Mouse (Mus musculus) heart, postnatal 14 days (tissue): ENCODE results near the gene Fat3. TPM values are rescaled to one million over a fixed set of nuclear protein-coding genes. Genes with fewer than 3 reads are reported as not detected.

ENCODE experiments used
- DNase-seq, 2 experiments: peaks; one replicate each; pipeline ENCODE4 v3.0.0; 2021 to 2022
- intact Hi-C: fragments of 180-260 bp; cut with DNase I; formaldehyde crosslinking; loops from one replicate; pipeline ENCODE4 v1.15.1; 2025
- total RNA-seq, 2 experiments: library from RNA; stranded (reverse); gene quantifications; 2 replicates each; pipeline ENCODE4 v1.2.3; 2021

Gene Fat3
- total RNA-seq, 2 experiments from 2014 or later = 0.57 to 0.88 TPM

DNA sequence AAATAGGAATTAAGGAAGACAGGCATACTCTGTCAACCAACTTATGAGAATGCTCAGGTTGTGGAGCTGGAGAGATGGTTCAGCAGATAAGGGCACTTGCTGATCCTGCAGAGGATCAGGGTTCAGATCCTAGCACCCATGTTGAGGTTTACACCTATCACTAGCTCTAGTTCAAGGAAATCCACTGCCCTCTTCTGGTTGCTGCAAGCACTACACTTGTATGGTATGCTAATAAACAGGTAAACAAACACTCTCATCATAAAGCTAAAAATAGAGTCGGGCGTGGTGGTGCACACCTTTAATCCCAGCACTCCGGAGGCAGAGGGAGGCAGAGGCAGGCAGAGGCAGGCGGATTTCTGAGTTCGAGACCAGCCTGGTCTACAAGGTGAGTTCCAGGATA, 341.7 kb downstream of the Fat3 start:
- DNase-seq = no peak
- intact Hi-C loops = no loop called here

DNA sequence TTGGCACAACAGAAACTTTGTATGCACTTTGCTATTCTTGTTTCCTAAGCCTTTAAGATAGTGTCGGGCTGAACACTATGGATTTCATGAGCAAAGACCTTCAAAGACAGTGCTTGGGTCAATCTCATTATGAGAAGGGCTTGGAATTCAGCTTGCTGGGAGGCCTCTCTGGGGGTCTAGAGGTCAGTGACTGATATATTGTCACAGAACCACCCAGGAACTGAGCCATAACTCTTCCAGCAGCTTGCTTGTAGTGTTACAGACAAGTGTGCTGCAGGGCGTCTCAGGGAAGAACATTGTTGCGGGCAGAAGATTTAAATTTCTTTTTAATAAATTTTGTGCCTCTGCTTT, 347.5 kb downstream of the Fat3 start:
- DNase-seq = no peak
- intact Hi-C loops = no loop called here

DNA sequence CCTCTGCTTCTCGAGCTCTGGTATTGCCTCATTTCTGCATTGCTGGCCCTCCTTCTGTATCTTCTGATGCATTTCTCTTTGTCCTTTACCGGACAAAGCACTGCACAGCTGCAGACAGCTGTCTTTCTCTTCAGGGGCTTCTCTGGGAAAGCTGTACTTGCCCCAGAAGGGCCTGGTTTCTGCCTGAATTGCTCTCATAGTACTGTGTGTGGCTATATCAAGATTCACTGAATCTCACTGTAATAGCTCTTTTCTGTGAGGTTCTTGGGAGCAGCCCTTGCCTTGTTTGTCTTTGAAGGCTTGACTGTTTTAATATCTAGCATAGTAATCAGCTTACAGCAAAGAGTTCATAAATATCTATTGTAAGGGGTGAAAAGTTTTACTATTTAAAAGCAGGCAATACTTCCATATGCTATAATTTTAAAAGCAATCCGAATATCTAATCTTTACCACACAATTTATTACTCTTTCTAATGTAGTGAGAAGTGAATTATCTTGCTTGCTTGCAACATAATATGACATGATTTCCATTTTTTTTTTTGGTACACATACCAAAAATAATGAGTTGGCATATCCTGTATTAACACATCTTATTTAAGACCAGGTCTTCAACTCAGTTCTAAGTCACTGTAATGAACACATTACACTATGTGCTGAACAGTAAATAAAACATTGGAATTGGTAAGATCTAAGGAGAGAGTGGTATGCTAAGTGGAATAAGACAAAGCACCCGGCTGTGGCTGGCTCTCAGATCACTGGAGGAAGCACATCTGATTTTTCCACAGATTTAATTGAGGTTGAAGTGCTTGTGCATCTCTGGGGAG, 348.1 kb downstream of the Fat3 start:
- intact Hi-C loops = no loop called here
- peak; percentile 42 to 55 for DNase-seq

DNA sequence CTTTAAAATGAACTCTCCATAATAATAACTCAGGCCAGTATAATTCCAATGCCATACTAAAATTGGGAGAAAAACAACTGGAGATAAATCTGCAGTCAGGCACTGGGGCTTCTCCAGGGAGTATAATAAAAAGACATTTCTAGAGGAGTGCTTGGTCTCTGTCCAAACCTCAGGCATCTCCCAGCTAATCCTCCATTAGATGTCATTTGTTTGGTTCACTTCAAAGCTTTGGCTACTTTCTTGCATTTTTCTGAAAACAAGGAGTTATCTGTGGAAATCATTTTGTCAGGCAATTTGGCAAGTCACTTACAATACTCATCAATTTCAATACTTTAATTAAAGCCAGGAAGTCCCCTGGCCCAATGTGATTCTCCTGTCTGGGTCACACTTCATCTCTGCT, 351.0 kb downstream of the Fat3 start:
- intact Hi-C loops = no loop called here

DNA sequence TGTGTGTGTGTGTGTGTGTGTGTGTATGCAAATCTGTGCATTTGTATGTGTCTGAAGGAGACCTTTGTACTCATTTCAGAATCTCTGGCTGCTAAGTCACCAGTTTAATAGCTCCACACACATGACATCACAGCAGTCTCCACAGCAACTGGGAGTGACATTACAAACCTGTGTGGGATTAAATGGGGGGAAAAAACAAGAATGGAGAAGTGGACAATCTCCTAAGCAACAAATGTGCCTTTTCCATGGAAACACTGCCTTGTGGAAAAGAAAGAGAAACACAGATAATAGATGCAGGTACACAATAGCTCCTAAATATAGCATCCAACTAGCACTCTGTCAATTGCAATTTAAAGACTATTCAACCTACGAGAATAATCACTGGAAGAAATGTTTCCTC, 353.4 kb downstream of the Fat3 start:
- no peak for DNase-seq
- intact Hi-C loops = no loop called here

More for the DNA sequence above, 351.0 kb downstream of the Fat3 start:
- DNase-seq = no peak

DNA sequence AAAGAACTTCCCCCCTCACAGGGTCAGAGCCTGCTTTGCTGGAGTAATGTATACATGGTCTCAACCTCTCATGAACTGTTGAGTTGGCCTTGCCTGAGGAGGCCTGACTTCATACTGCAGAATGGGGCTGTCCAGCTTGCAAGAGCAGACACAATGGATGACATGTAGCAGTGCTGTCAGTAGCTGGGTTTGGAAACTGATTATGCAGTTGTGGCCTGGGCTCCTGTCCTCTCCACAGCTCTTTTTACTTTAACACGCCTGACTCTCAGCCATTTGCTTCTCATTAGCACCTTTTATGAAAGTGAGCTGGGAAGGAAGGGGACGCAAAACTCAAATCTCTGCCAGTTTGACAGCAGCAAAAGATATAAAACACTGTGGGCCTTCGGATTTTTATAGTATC, 356.4 kb downstream of the Fat3 start:
- DNase-seq = no peak
- intact Hi-C loops = no loop called here

DNA sequence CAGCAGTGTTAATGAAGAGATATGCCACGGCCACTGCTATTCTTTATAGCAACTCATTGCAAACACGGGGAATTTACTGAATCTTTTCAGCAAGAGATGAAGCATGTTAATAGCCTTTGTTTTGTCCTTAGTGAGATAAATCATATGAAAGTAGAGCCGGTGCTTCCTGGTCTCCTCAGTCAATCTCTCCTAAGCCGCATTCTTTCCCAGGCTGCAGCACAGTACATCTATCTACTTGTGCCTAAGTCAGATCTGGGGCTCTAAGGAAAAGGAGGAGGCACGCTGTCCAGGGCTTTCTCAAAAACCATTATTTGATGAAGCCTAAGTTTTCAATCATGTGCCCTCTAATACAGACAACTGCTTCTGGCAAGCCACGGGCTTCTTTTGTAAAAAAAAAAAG, 361.8 kb downstream of the Fat3 start:
- no peak for DNase-seq
- intact Hi-C loops = no loop called here

DNA sequence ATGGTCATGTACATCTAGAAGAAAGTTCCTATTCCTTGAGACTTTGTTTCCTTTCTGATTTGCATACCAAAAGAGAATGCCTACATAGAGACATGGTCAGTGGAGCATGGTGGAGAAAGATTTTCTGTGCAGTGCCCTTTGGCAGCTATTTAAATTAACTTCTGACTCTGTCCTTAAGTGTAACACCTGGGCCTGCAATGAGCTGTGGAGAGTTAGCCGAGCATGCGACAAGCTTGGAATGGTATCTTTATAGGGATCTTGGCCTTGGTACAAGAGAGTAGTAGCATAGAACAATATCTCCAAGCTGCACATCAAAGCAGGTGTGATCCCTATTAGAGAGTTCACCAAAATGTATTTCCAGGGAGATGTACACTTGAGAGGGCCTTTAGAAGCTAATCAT, 368.0 kb downstream of the Fat3 start:
- no peak for DNase-seq
- intact Hi-C loops = no loop called here

DNA sequence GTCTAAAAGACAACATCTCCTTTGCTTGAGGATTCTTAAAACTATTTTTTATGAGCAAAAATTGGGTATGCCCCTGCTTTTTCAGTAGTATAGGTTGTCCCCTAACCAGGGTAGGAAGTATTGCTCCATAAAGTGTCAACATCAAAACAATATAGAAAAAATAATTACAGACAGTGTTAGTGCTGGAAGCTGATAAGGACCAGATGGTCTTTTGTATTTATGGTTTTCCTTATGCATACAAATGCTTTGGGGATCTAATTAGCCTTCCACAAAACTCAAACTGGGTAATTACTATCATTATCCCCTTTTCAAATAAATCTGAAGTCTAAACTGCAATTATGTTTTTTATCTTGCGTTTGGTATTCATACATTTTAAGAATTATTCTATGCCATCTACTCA, 368.5 kb downstream of the Fat3 start:
- no peak for DNase-seq
- intact Hi-C loops = no loop called here

DNA sequence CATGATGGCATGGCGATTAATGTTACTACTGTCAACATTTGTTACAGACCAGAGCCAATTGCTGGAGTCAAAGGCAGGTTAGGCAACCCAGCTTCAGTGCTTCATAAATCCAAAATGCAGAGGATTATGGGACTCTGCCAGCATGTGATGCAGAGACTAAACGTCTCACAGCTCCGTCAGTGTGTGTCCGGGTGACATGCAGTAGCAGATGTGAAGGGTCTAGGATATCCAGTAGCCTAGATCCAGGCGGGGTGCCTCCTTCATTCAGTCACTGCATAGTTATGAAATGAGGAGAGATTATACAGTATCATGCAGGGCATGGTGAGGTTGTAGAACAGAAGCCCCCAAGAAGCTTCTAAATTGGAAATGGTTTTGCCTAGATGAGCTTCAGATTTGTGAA, 379.3 kb downstream of the Fat3 start:
- no peak for DNase-seq

DNA sequence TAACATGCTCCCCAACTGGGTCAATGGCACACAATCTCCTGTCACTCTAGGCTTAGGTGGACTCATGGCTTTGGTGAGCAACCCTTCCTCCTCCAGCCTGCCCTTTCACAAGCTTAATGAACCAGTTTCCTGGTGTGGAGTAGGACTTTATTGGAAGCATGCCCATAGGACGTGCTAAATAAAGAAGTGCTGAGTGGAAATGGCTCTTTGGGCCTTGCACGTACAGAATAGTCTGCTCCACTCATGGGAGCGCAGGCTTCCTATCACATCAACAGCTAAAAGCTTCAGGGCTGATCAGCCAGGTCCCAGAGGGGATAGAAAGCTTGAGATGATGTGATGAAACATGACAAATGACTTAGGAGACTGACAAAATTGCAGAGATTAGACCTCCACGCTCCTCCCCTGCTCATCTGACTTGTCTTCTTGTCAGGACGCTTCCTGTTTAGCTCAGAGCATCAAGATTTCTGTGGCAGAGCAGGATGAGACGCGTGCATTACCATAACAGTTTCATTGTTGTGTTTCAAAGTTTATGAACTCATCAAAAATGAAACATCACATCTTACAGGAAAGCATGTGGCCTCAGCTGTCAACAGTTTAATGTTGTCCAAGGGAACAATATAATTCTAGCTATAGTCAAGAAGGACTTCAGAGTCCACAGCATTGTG, 386.1 kb downstream of the Fat3 start:
- intact Hi-C loops = loop anchor here (5.0 kb wide), 1 partner anchor 88 kb away; no protein-coding TSS in a partner anchor
- DNase-seq = peak; percentile 10 to 41

More for the DNA sequence above, 379.3 kb downstream of the Fat3 start:
- intact Hi-C loops = no loop called here

DNA sequence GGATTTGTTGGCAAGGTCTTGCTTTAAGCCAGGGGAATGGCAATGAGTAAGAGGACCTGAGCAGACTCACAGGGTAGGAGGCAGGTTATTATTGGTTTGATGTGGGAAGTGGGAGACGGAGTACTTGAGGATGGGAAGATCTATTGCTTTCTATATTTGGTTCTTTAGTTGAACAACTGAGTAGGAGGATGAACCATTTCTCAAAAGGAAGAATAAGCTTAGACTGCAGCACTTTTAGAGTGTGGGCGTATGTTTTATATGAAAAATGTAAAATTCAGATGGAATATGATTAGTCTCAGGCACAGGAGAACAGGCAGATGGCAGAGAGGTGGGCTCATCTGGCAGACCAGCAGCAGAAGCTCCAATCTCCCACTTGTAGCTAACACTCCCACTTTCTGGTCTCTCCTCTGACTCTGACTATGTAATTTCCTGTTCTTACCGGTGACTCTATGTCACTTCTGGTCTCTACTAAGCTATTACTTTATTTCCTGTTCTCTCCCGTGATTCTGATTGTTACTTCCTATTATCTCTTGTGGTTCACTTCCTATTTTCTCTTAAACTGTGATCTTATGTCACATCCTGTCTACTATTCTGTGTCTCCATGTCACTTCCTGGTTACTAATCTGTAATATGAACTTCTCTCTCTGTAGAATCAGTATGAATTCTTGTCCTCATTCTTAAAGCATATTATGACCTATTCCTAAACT, 387.0 kb downstream of the Fat3 start:
- intact Hi-C loops = no loop called here
- no peak for DNase-seq

DNA sequence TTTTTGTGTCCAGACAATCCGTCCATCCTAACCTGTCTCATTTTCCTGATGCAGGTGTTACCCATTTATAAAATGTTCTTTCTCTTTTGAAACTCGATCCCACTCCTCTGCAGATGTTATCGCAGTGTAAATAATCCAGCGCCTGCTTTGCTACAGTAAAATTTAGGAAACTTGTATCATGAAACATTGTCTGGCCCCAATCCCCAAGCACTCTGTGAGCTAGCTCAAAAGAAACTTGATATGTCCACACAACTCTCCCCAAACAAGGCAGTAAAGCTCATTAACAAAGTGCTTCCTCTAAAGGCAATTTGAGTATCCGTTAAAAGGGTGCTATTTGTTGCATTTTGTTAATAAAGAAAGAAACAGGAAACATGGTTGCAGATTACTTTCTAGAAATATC, 393.2 kb downstream of the Fat3 start:
- intact Hi-C loops = no loop called here

DNA sequence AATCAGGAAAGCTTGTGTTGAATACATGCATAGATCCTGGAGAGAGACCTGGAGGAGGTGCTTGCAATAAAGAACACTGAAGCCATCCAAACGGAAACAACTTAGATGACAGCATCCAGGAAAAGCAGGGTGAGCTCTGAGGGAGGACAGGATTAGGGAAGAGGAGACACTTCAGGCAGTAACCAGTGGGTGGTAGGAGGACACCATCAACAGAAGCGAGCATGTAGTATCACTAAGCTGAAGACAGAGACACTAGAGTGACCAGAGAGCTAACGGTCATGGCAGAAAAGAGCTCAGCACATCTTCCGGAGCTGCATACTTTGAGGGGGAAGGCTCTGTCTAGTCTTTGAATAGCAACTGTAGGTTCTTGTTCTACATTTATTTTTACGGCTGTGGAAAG, 393.7 kb downstream of the Fat3 start:
- intact Hi-C loops = no loop called here
- no peak for DNase-seq

More for the DNA sequence above, 393.2 kb downstream of the Fat3 start:
- no peak for DNase-seq

DNA sequence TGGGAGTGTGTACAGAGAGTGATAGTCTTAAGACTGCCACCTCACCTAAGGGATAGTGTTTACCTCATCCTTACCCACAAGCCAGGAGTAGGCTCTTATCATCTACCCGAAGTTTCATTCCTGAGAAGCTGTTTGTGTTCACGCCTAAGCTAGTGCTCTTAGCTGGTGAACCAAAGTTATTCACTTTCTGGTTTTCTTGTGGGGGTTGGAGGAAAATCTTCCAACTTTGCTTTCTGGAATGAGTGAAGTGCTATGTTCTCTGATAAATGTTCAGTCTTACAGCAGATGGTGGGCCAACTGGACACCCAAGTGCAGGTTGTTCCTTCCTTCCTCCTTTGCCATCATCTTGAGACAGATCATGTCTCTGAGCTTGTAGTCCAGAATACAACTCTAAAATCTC, 402.5 kb downstream of the Fat3 start:
- intact Hi-C loops = no loop called here
- DNase-seq = no peak

DNA sequence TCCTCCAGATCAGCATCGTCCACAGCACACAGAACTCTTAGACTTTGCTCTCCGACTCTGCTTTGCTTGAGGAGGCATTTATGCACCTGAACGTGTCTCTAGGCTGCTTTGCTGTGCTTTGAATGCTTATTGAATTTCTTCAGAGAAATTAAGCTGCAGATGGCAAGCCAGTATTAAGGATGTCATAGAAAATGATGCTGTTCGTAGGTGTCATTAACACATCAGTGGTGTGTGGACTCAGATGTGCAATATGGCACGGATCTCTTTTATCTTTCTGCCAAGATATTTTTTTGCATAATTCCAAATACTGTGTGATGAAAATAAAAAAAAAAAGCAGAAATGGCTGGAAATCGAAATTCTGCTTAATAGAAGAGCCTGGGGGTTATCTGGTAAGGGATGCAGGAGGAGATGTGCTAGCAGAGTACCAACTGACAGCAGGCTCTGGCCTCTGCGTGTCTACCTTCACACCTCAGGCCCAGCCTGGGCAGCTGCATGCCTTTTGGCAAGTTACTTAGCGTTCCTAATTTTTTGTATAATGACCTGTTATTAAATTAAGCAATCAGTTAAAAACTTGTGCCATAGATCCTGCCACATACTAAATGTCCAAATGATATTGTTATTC, 407.9 kb downstream of the Fat3 start:
- intact Hi-C loops = no loop called here
- DNase-seq = no peak

DNA sequence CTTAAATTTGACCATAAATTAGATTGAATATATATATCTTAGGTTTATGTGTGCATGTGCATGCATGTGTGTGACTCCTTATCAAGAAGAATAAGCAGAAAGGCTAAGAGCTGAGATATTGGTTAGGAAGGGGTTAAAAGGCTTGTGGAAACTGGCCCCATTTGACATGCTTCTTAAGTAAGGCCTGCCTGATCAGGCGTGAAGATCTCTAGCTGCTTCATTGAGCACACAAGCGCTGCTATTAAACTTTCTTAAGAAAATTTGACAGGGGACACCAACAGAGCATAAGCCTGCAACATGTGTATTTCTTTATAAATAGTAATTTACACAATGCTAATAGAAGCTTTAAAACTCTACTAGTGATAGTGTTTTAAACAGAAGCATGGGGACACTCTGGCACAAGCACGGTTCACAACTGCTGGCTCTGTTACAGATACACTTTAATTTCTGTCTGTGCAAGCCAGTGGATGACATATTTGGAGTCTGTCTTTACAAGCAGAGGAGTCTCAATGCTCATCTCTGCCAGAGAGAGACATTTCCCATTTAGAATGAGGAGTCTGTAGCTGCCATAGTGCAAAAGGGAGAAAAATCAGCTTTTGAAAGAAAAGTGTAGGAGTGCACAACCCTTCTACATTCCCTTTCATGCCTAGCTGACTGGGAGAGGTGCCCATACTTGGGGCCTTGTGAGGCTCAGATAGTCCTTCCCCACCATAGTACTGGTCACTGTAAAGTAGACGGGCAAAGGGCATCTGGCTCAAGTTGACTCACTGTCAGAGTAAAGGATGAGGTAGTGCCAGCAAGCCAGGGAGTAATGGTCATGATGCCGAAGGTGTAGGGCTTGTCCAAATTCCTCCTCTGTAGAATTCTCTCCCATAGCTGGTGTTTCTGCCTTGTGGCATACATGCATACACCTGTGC, 408.8 kb downstream of the Fat3 start:
- DNase-seq = no peak
- intact Hi-C loops = no loop called here

DNA sequence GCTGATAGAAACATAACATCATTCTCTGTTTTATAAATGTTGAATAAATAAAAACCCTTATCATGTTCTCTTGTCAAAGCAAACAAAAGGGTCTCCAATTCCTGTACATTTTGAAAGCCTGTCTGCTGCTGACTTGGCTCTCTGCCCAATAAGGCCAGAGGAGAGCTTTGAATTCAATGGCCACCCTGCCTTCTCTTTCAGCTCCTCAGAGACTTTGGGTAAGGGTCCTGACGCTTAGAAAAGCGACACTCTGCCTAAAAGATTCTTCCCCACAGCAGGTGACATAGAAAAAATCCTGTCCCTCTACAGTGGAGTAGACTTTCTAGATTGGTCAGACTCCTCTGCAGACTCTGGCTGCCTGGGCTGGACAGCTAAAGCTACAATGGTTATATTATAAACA, 421.8 kb downstream of the Fat3 start:
- intact Hi-C loops = no loop called here
- DNase-seq = no peak

DNA sequence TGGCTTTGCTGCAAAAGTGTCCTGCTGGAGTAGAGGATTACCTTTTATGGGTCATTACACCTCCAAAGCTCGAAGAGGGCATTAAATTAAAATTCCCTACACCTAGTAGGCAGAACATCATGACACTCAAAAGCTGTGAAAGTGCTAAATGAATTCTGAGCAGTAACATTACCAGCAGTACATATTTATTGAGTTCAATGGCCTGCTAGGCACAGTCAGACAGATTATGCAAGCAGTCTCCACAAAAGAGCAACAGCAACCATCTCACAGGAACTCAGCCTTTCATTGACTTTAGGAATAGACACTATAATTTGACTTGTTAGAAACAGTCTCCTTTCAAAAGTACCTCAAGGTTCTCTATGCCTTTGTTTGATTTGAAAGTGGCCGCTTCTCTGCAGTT, 426.4 kb downstream of the Fat3 start:
- no peak for DNase-seq
- intact Hi-C loops = no loop called here

DNA sequence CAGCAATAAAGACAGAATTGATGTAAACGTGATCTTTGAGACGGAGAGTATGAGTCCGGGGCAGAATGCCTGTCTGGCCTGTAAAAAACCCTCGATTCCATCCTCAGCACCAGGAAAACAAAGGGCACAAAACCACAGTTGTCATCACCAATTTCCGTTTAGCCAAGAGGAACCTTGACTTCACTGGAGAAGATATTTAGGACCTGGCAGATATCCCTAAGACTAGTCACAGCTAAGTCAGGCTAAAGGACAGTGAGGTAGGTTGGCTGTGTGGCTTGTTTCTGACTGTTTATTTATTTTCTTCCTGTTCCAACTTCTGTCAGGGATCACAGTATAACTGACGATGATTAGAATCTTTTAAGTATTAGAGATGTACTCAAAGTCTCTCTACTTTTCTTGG, 427.0 kb downstream of the Fat3 start:
- no peak for DNase-seq
- intact Hi-C loops = no loop called here
